Mouse (Mus musculus): ENCODE measurements around the gene Ranbp1. TPM values are rescaled to one million over a fixed set of nuclear protein-coding genes. Genes with fewer than 3 reads are reported as not detected.
"Not testable (repeated sequence)": the region's sequence is repeated elsewhere in the genome, so short reads cannot be mapped to it uniquely, and the experiment has no call there.

Gene Ranbp1
- polyA plus RNA-seq (2014; fragmentation: Nextera tagmentation; extraction: Ambion mirVana), result 846 and 1,191 TPM in 2 replicates

DNA sequence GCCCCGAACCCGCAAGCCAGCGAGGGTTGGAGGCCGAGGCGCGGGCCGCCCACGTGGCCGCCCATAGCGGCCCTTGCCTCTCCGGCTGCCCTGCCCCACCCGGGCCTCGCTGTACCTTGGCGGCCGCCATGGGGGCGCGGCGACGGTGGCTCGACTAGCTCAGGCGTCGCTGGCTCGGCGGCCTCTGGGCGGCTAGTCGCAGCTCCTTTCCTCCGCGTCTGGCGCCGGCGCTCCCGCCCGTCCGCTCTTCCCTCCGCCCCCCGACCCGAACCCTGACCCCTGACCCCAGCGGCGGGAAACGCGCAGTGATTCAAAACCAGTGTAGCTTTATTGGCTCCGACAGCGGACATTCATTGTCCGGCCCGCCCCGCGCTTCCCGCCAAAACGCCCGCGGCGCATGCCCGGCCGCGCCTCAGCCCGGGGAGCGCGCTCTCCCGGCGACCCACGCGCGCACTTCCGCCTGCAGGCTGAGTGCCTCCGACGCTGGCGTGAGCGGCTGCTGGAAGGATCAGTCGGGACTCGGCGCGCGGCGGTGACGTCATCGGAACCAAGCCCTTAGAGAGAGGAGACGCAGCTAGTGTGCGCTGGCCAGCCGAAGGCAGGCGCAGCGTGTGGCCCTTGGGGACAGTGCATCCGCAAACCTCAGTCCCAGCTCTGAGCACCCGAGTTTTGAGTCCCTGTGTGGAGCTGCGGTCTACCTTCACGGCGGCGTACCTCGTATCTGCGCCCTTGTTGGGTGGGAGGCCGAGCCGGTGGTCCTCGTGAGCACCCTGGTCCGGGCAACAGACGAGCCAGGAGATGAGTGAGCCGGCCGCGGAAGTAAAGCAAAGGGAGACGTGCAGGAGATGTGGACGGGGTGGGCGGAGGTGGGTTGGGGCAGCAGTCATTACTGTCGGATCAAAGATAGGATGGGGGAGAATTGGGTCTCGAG, at the start of gene Ranbp1, which contains the start of gene Trmt2a:
Ranbp1 (minus strand) TSS at position 300 of the 931 bp plus-strand sequence.
Trmt2a (plus strand) TSS at position 247 of the 931 bp plus-strand sequence.
- under 1% methylated on average over 95 of the region's 102 CpGs for WGBS
- peak within 1 kb of the TSS; percentile 92 for H3K27ac ChIP-seq (ENCODE audit: low read depth, low read length)
- peak; percentile 96 for ATAC-seq (ENCODE audit: low FRiP score, low TSS enrichment)
- H3K4me1 ChIP-seq (ENCODE audit: control insufficient read depth, insufficient read depth, low read length), result peaks cover 27% of the 10 kb centered on the region
- H3K27me3 ChIP-seq (ENCODE audit: control insufficient read depth, insufficient read depth, low read length), result no peaks in the 10 kb centered on the region
- H3K9ac ChIP-seq (ENCODE audit: low read depth, low read length), result peak within 1 kb of the TSS; percentile 91
- H3K9me3 ChIP-seq (ENCODE audit: control insufficient read depth, low read length), result no peaks in the 10 kb centered on the region
- H3K4me2 ChIP-seq (replicated peaks; ENCODE audit: low read depth, low read length), result peak within 1 kb of the TSS; percentile 83
- peak within 1 kb of the TSS; percentile 89 for H3K4me3 ChIP-seq (ENCODE audit: low read length)
- peaks cover 66% of the 10 kb centered on the region for H3K36me3 ChIP-seq (ENCODE audit: control insufficient read depth, insufficient read depth, low read length)

DNA sequence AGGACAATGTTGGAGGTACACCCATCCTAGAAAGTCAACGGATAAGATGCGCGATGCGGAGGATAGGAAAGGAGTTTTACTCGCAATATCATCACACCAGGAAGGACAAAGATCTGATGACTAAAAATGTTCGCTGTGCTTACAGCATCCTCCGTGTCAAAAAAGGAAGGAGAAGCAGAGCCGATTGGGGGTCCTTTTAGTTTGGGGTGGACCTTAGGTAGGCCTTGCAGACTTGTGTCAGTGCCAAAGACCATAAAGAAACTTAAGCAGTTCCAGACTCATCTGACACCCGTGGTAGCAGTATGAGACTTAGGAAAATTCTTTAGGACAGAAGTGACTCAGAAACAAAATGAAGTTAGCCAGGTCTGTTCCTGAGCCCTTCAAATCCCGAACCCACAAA, 41.1 kb upstream of the Ranbp1 start:
- H3K36me3 ChIP-seq (ENCODE audit: control insufficient read depth, insufficient read depth, low read length), result peaks cover 21% of the 10 kb centered on the region
- H3K27ac ChIP-seq (ENCODE audit: low read depth, low read length); H3K27me3 ChIP-seq (ENCODE audit: control insufficient read depth, insufficient read depth, low read length); H3K9me3 ChIP-seq (ENCODE audit: control insufficient read depth, low read length); ATAC-seq (ENCODE audit: low FRiP score, low TSS enrichment): not testable (repeated sequence)
- 3% methylated on average over 9 of the region's 10 CpGs for WGBS
- peak overlapping the region; percentile 70 for H3K4me2 ChIP-seq (replicated peaks; ENCODE audit: low read depth, low read length)
- H3K9ac ChIP-seq (ENCODE audit: low read depth, low read length), result peak overlapping the region; percentile 96
- peaks cover 18% of the 10 kb centered on the region for H3K4me1 ChIP-seq (ENCODE audit: control insufficient read depth, insufficient read depth, low read length)
- H3K4me3 ChIP-seq (ENCODE audit: low read length), result peak overlapping the region; percentile 94

DNA sequence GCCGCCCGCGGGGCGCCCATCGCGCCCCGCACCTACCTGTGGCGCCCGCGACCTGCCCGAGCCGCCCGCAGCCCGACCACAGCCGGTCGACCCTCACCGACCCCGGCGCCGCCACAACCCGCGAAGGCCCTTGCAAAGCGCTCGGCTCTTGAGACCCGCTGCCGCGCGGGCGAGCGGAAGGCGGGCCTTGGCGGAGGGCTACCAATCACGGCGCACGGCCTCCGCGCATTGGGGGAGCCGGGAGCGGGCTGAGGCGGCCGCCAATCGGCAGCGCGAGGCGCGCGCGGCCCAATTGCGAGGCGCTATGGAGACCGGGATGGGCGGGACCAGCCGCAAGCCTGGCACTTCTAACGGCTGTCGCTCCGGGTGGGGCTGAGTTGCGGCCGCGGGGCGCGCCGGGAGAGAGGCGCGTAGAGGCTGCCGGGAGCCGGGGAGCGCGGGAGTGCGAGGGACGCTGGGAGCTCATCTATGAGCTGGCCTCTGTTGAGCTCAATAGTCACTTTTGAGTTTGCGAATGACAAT, 40.6 kb upstream of the Ranbp1 start, which contains the start of gene Dgcr8:
Dgcr8 (minus strand) TSS at position 180 of the 522 bp plus-strand sequence.
- peak within 1 kb of the TSS; percentile 70 for H3K4me2 ChIP-seq (replicated peaks; ENCODE audit: low read depth, low read length)
- ATAC-seq (ENCODE audit: low FRiP score, low TSS enrichment), result peak; percentile 99
- WGBS, result 1% methylated on average over 68 of the region's 71 CpGs
- no peaks in the 10 kb centered on the region for H3K9me3 ChIP-seq (ENCODE audit: control insufficient read depth, low read length)
- H3K4me3 ChIP-seq (ENCODE audit: low read length), result peak within 1 kb of the TSS; percentile 94
- peak within 1 kb of the TSS; percentile 92 for H3K27ac ChIP-seq (ENCODE audit: low read depth, low read length)
- no peaks in the 10 kb centered on the region for H3K27me3 ChIP-seq (ENCODE audit: control insufficient read depth, insufficient read depth, low read length)
- H3K4me1 ChIP-seq (ENCODE audit: control insufficient read depth, insufficient read depth, low read length), result peaks cover 18% of the 10 kb centered on the region
- peak within 1 kb of the TSS; percentile 96 for H3K9ac ChIP-seq (ENCODE audit: low read depth, low read length)
- H3K36me3 ChIP-seq (ENCODE audit: control insufficient read depth, insufficient read depth, low read length), result peaks cover 26% of the 10 kb centered on the region

DNA sequence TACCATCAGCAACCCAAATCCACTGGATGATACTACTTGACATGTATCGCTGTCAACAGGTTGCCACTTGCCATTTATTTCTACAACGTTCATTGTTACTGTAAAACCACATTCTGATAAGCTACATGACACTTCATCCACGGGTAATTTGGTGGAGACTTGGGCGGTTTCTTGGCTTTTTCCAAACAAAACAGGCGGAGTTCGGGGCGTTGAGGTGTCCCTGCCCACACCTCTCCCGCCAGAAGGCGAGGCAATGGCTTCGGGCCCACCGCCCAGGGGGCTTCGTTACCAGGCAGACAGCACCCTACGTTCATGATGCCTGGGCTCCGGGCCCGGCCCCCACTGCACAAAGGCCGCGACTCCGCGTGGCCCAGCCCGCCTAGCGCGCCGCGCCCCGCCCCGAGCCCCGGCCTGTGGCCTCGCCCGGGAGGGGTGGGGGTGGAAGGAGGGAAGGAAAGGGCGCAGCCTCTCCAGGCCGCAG, 40.1 kb upstream of the Ranbp1 start:
- H3K4me1 ChIP-seq (ENCODE audit: control insufficient read depth, insufficient read depth, low read length), result peaks cover 18% of the 10 kb centered on the region
- ATAC-seq (ENCODE audit: low FRiP score, low TSS enrichment), result peak; percentile 89
- H3K27ac ChIP-seq (ENCODE audit: low read depth, low read length), result peak overlapping the region; percentile 92
- peaks cover 31% of the 10 kb centered on the region for H3K36me3 ChIP-seq (ENCODE audit: control insufficient read depth, insufficient read depth, low read length)
- peak overlapping the region; percentile 70 for H3K4me2 ChIP-seq (replicated peaks; ENCODE audit: low read depth, low read length)
- H3K9ac ChIP-seq (ENCODE audit: low read depth, low read length), result peak overlapping the region; percentile 96
- H3K9me3 ChIP-seq (ENCODE audit: control insufficient read depth, low read length), result no peaks in the 10 kb centered on the region
- H3K4me3 ChIP-seq (ENCODE audit: low read length), result peak overlapping the region; percentile 94
- under 1% methylated on average over 31 of the region's 31 CpGs for WGBS
- H3K27me3 ChIP-seq (ENCODE audit: control insufficient read depth, insufficient read depth, low read length), result no peaks in the 10 kb centered on the region

DNA sequence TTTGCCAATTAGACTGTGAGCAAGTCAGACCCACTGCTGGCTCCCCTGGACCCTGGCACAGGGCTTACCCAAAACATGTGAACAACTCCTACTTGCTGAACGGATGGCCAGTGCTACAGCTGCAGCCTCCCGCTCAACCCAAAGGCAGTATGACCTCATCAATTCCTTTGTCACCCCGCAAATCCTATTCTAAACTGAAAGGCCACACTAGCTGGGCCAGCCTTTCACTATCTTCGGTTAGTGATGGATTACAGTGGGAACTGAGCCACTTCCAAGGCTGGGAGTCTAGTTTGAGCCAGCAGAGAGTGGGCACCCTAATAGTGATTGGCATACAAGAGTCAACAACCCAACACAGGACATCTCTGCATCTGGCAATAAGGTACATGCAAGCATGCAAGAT, 39.6 kb upstream of the Ranbp1 start:
- peaks cover 35% of the 10 kb centered on the region for H3K36me3 ChIP-seq (ENCODE audit: control insufficient read depth, insufficient read depth, low read length)
- no peak for ATAC-seq (ENCODE audit: low FRiP score, low TSS enrichment)

DNA sequence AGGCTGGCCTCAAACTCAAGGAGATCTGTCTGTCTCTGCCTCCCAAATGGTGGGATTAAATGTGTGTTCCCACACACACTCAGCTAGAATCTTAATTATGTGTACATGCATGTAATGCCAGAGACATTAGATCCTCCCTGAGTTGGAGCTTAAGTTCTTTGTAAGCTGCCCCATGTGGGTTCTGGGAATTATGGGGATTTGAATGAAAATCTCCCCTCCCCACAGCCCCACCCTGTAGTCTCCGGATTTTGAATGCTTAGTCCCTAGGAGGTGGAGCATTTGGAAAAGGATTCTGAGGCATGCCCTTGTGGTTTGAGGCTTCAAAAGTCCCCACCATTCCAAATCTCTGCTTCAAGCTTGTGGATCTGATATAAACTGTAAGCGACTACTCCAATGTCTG, 26.6 kb upstream of the Ranbp1 start:
- no peak overlapping the region for H3K4me2 ChIP-seq (replicated peaks; ENCODE audit: low read depth, low read length)
- H3K27ac ChIP-seq (ENCODE audit: low read depth, low read length), result no peak overlapping the region
- peaks cover 93% of the 10 kb centered on the region for H3K36me3 ChIP-seq (ENCODE audit: control insufficient read depth, insufficient read depth, low read length)
- H3K4me3 ChIP-seq (ENCODE audit: low read length), result no peak overlapping the region
- H3K9ac ChIP-seq (ENCODE audit: low read depth, low read length), result no peak overlapping the region
- H3K27me3 ChIP-seq (ENCODE audit: control insufficient read depth, insufficient read depth, low read length), result no peaks in the 10 kb centered on the region
- H3K9me3 ChIP-seq (ENCODE audit: control insufficient read depth, low read length), result no peaks in the 10 kb centered on the region
- 87% methylated on average over 2 of the region's 2 CpGs for WGBS
- no peaks in the 10 kb centered on the region for H3K4me1 ChIP-seq (ENCODE audit: control insufficient read depth, insufficient read depth, low read length)
- no peak for ATAC-seq (ENCODE audit: low FRiP score, low TSS enrichment)

More for the DNA sequence above, 39.6 kb upstream of the Ranbp1 start:
- Histone ChIP-seq H3K4me2 (replicated peaks; ENCODE audit: low read depth, low read length) (peak overlapping the region; percentile 70), H3K27ac (ENCODE audit: low read depth, low read length) (peak overlapping the region; percentile 92; the same call in 1 of the 2 replicates), H3K4me3 (ENCODE audit: low read length) (peak overlapping the region; percentile 94), H3K9ac (ENCODE audit: low read depth, low read length) (peak overlapping the region; percentile 96), H3K27me3 (ENCODE audit: control insufficient read depth, insufficient read depth, low read length) (no peaks in the 10 kb centered on the region), H3K4me1 (ENCODE audit: control insufficient read depth, insufficient read depth, low read length) (peaks cover 18% of the 10 kb centered on the region), H3K9me3 (ENCODE audit: control insufficient read depth, low read length) (no peaks in the 10 kb centered on the region)
- whole genome bisulfite sequencing, result 2% methylated on average over 4 of the region's 4 CpGs

DNA sequence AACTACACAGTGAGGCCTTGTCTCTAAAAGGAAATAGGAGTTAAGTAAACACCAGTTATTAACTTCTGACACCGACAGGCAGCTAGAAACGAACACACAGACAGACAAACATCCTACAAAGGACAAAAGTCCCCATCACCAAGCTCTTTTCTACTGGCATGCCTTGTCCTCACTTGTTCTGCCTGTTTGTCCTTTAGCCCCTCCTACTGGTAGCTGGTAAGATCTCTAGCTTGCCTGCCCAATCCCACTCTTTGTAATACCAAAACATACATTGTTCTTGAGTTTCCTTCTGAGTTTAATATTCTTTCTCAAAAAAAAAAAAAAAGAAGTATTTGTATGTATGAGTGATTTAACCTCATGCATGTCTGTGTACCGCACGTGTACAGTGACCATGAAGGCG, 19.6 kb upstream of the Ranbp1 start:
- no peak overlapping the region for H3K4me2 ChIP-seq (replicated peaks; ENCODE audit: low read depth, low read length)
- 91% methylated on average over 5 of the region's 5 CpGs for WGBS
- no peak overlapping the region for H3K9ac ChIP-seq (ENCODE audit: low read depth, low read length)
- no peaks in the 10 kb centered on the region for H3K9me3 ChIP-seq (ENCODE audit: control insufficient read depth, low read length)
- H3K27me3 ChIP-seq (ENCODE audit: control insufficient read depth, insufficient read depth, low read length), result no peaks in the 10 kb centered on the region
- H3K4me3 ChIP-seq (ENCODE audit: low read length), result no peak overlapping the region
- ATAC-seq (ENCODE audit: low FRiP score, low TSS enrichment), result no peak
- peaks cover 93% of the 10 kb centered on the region for H3K36me3 ChIP-seq (ENCODE audit: control insufficient read depth, insufficient read depth, low read length)
- no peaks in the 10 kb centered on the region for H3K4me1 ChIP-seq (ENCODE audit: control insufficient read depth, insufficient read depth, low read length)
- H3K27ac ChIP-seq (ENCODE audit: low read depth, low read length), result no peak overlapping the region

DNA sequence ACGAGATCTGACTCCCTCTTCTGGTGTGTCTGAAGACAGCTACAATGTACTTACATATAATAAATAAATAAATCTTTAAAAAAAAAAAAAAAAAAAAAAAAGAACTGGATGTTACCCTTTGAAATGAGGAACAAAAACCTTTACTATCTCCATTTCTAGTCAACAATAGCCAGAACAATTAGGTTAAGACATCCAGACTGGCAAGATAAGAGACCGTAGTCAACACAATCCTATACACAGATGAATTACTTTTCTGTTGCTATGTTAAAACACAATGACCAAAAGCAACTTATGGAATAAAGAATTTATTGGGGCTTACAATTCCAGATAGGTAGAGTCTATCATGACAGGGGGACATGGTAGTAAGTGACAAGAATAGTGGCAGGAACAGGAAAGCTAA, 16.5 kb upstream of the Ranbp1 start:
- no peaks in the 10 kb centered on the region for H3K9me3 ChIP-seq (ENCODE audit: control insufficient read depth, low read length)
- no peak overlapping the region for H3K4me2 ChIP-seq (replicated peaks; ENCODE audit: low read depth, low read length)
- ATAC-seq (ENCODE audit: low FRiP score, low TSS enrichment), result no peak
- H3K36me3 ChIP-seq (ENCODE audit: control insufficient read depth, insufficient read depth, low read length), result peaks cover 89% of the 10 kb centered on the region
- no peak overlapping the region for H3K27ac ChIP-seq (ENCODE audit: low read depth, low read length)
- H3K4me3 ChIP-seq (ENCODE audit: low read length), result no peak overlapping the region
- no peaks in the 10 kb centered on the region for H3K4me1 ChIP-seq (ENCODE audit: control insufficient read depth, insufficient read depth, low read length)
- no peaks in the 10 kb centered on the region for H3K27me3 ChIP-seq (ENCODE audit: control insufficient read depth, insufficient read depth, low read length)
- WGBS, result 87% methylated on average over 2 of the region's 2 CpGs
- H3K9ac ChIP-seq (ENCODE audit: low read depth, low read length), result no peak overlapping the region

DNA sequence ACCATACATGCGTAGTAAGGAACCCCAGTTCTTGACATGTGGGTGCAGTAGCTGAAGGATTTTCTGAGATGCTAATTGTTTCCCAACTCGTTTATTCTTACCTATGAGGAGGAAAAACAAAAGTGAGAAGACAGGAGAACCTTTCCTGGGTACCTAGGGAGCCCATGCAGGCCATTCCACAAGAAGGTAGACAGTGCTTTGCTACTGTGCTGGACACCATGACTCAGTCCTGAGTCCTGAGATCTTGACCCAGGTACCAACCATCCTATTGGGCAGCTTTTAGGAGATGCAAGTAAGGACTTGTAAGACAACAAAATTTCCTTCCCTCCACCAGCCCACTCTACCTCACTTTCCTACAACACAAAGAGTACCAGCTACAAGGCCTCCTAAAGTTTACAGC, 9.7 kb upstream of the Ranbp1 start, which contains the start of gene Gm49776:
Gm49776 (minus strand) TSS at position 101 of the 400 bp plus-strand sequence.
- no peak for ATAC-seq (ENCODE audit: low FRiP score, low TSS enrichment)
- H3K36me3 ChIP-seq (ENCODE audit: control insufficient read depth, insufficient read depth, low read length), result peaks cover 91% of the 10 kb centered on the region
- H3K4me1 ChIP-seq (ENCODE audit: control insufficient read depth, insufficient read depth, low read length), result no peaks in the 10 kb centered on the region
- H3K9me3 ChIP-seq (ENCODE audit: control insufficient read depth, low read length), result no peaks in the 10 kb centered on the region
- WGBS, result 92% methylated on average over 2 of the region's 2 CpGs
- no peak within 1 kb of the TSS for H3K9ac ChIP-seq (ENCODE audit: low read depth, low read length)
- no peak within 1 kb of the TSS for H3K27ac ChIP-seq (ENCODE audit: low read depth, low read length)
- no peak within 1 kb of the TSS for H3K4me3 ChIP-seq (ENCODE audit: low read length)
- H3K4me2 ChIP-seq (replicated peaks; ENCODE audit: low read depth, low read length), result no peak within 1 kb of the TSS
- H3K27me3 ChIP-seq (ENCODE audit: control insufficient read depth, insufficient read depth, low read length), result no peaks in the 10 kb centered on the region
